Mouse (Mus musculus): Measurements from ENCODE around the gene Lrtm2. TPM values are rescaled to one million over a fixed set of nuclear protein-coding genes. Genes with fewer than 3 reads are reported as not detected.
A peak's percentile ranks its signal among the peaks of the same experiment; 100 is the strongest.
"Not testable (repeated sequence)": the region's sequence is repeated elsewhere in the genome, so short reads cannot be mapped to it uniquely, and the experiment has no call there.

The Lrtm2 gene
- polyA plus RNA-seq (2015; fragmentation: Nextera tagmentation; extraction: Ambion mirVana) = 0.04 and 0.18 TPM in 2 replicates

GRCm38 (mm10) chr6:119330506-119330905 is at the start of gene Lrtm2:
Lrtm2 (minus strand) TSS chr6:119330766.
- H3K4me3 ChIP-seq (ENCODE audit: low read length) = peak within 1 kb of the TSS; percentile 42
- no peak within 1 kb of the TSS for H3K27ac ChIP-seq (ENCODE audit: low read length)
- no peak for ATAC-seq (ENCODE audit: low read depth)
- H3K4me2 ChIP-seq (ENCODE audit: low read depth, low read length) = peak within 1 kb of the TSS; percentile 53
- WGBS = 1% methylated on average over 31 of the region's 31 CpGs
- H3K4me1 ChIP-seq (replicated peaks; ENCODE audit: control insufficient read depth, insufficient read depth, low read length) = peaks cover 24% of the 10 kb centered on the region
- H3K27me3 ChIP-seq (ENCODE audit: control insufficient read depth, insufficient read depth, low read depth, low read length) = peaks cover 29% of the 10 kb centered on the region
- no peak within 1 kb of the TSS for H3K9ac ChIP-seq (ENCODE audit: low read length)
- no peaks in the 10 kb centered on the region for H3K36me3 ChIP-seq (ENCODE audit: control insufficient read depth, insufficient read depth, low read length)
- H3K9me3 ChIP-seq (ENCODE audit: control insufficient read depth, low read length) = no peaks in the 10 kb centered on the region

- ATAC-seq (ENCODE audit: low read depth) = no peak
Measured at GRCm38 (mm10) chr6:119378631-119379030, 48.1 kb upstream of the Lrtm2 start.

GRCm38 (mm10) chr6:119377613-119378012 is 47.0 kb upstream of the Lrtm2 start:
- Histone ChIP-seq H3K27me3 (ENCODE audit: control insufficient read depth, insufficient read depth, low read depth, low read length) (no peaks in the 10 kb centered on the region), H3K4me3 (ENCODE audit: low read length) (no peak overlapping the region), H3K27ac (ENCODE audit: low read length) (0 out of 2 replicates have a peak overlapping the region, but pooled peaks have one; percentile 3), H3K4me2 (ENCODE audit: low read depth, low read length) (no peak overlapping the region), H3K4me1 (replicated peaks; ENCODE audit: control insufficient read depth, insufficient read depth, low read length) (peaks cover 4% of the 10 kb centered on the region), H3K9me3 (ENCODE audit: control insufficient read depth, low read length) (no peaks in the 10 kb centered on the region), H3K9ac (ENCODE audit: low read length) (no peak overlapping the region), H3K36me3 (ENCODE audit: control insufficient read depth, insufficient read depth, low read length) (no peaks in the 10 kb centered on the region)
- 4% methylated on average over 2 of the region's 2 CpGs for WGBS
- ATAC-seq (ENCODE audit: low read depth) = no peak; the same call in 1 of the 2 replicates

More at GRCm38 (mm10) chr6:119378631-119379030, 48.1 kb upstream of the Lrtm2 start:
- H3K27me3 ChIP-seq (ENCODE audit: control insufficient read depth, insufficient read depth, low read depth, low read length) = no peaks in the 10 kb centered on the region
- no peaks in the 10 kb centered on the region for H3K36me3 ChIP-seq (ENCODE audit: control insufficient read depth, insufficient read depth, low read length)
- 86% methylated on average over 1 of the region's 1 CpGs for WGBS
- H3K4me2 ChIP-seq (ENCODE audit: low read depth, low read length) = no peak overlapping the region
- H3K4me1 ChIP-seq (replicated peaks; ENCODE audit: control insufficient read depth, insufficient read depth, low read length) = peaks cover 4% of the 10 kb centered on the region
- no peak overlapping the region for H3K27ac ChIP-seq (ENCODE audit: low read length)
- H3K9me3 ChIP-seq (ENCODE audit: control insufficient read depth, low read length) = no peaks in the 10 kb centered on the region
- no peak overlapping the region for H3K9ac ChIP-seq (ENCODE audit: low read length)
- H3K4me3 ChIP-seq (ENCODE audit: low read length) = no peak overlapping the region

- Histone ChIP-seq H3K4me1 (replicated peaks; ENCODE audit: control insufficient read depth, insufficient read depth, low read length) (peaks cover 4% of the 10 kb centered on the region), H3K27me3 (ENCODE audit: control insufficient read depth, insufficient read depth, low read depth, low read length) (no peaks in the 10 kb centered on the region), H3K4me3 (ENCODE audit: low read length) (no peak overlapping the region), H3K9me3 (ENCODE audit: control insufficient read depth, low read length) (no peaks in the 10 kb centered on the region), H3K9ac (ENCODE audit: low read length) (no peak overlapping the region), H3K27ac (ENCODE audit: low read length) (no peak overlapping the region), H3K36me3 (ENCODE audit: control insufficient read depth, insufficient read depth, low read length) (no peaks in the 10 kb centered on the region), H3K4me2 (ENCODE audit: low read depth, low read length) (no peak overlapping the region)
- no peak for ATAC-seq (ENCODE audit: low read depth)
- WGBS = 74% methylated on average over 5 of the region's 5 CpGs
Measured at GRCm38 (mm10) chr6:119375035-119375434, 44.5 kb upstream of the Lrtm2 start.

- H3K4me3 ChIP-seq (ENCODE audit: low read length) = no peak overlapping the region
- no peak overlapping the region for H3K9ac ChIP-seq (ENCODE audit: low read length)
- H3K27me3 ChIP-seq (ENCODE audit: control insufficient read depth, insufficient read depth, low read depth, low read length) = no peaks in the 10 kb centered on the region
- no peak for ATAC-seq (ENCODE audit: low read depth)
- no peaks in the 10 kb centered on the region for H3K36me3 ChIP-seq (ENCODE audit: control insufficient read depth, insufficient read depth, low read length)
- no peaks in the 10 kb centered on the region for H3K9me3 ChIP-seq (ENCODE audit: control insufficient read depth, low read length)
- H3K27ac ChIP-seq (ENCODE audit: low read length) = no peak overlapping the region
- peaks cover 4% of the 10 kb centered on the region for H3K4me1 ChIP-seq (replicated peaks; ENCODE audit: control insufficient read depth, insufficient read depth, low read length)
- no peak overlapping the region for H3K4me2 ChIP-seq (ENCODE audit: low read depth, low read length)
Measured at GRCm38 (mm10) chr6:119373000-119373705, 42.6 kb upstream of the Lrtm2 start.

GRCm38 (mm10) chr6:119372237-119372636 is 41.7 kb upstream of the Lrtm2 start:
- Histone ChIP-seq H3K27ac (ENCODE audit: low read length) (no peak overlapping the region), H3K9me3 (ENCODE audit: control insufficient read depth, low read length) (no peaks in the 10 kb centered on the region), H3K4me3 (ENCODE audit: low read length) (no peak overlapping the region), H3K9ac (ENCODE audit: low read length) (no peak overlapping the region), H3K4me1 (replicated peaks; ENCODE audit: control insufficient read depth, insufficient read depth, low read length) (no peaks in the 10 kb centered on the region), H3K36me3 (ENCODE audit: control insufficient read depth, insufficient read depth, low read length) (peaks cover 2% of the 10 kb centered on the region; the same call in 1 of the 2 replicates), H3K27me3 (ENCODE audit: control insufficient read depth, insufficient read depth, low read depth, low read length) (no peaks in the 10 kb centered on the region), H3K4me2 (ENCODE audit: low read depth, low read length) (no peak overlapping the region)
- WGBS = 28% methylated on average over 5 of the region's 5 CpGs
- no peak for ATAC-seq (ENCODE audit: low read depth)

- no peak for ATAC-seq (ENCODE audit: low read depth)
- H3K36me3 ChIP-seq (ENCODE audit: control insufficient read depth, insufficient read depth, low read length) = peaks cover 2% of the 10 kb centered on the region; the same call in 1 of the 2 replicates
- no peak overlapping the region for H3K4me3 ChIP-seq (ENCODE audit: low read length)
Measured at GRCm38 (mm10) chr6:119371624-119372023, 41.1 kb upstream of the Lrtm2 start.

GRCm38 (mm10) chr6:119367382-119367781 is 36.8 kb upstream of the Lrtm2 start:
- Histone ChIP-seq H3K36me3 (ENCODE audit: control insufficient read depth, insufficient read depth, low read length) (peaks cover 11% of the 10 kb centered on the region), H3K4me2 (ENCODE audit: low read depth, low read length) (no peak overlapping the region), H3K4me1 (replicated peaks; ENCODE audit: control insufficient read depth, insufficient read depth, low read length) (no peaks in the 10 kb centered on the region), H3K9me3 (ENCODE audit: control insufficient read depth, low read length) (no peaks in the 10 kb centered on the region), H3K9ac (ENCODE audit: low read length) (no peak overlapping the region), H3K27ac (ENCODE audit: low read length) (no peak overlapping the region), H3K4me3 (ENCODE audit: low read length) (no peak overlapping the region), H3K27me3 (ENCODE audit: control insufficient read depth, insufficient read depth, low read depth, low read length) (no peaks in the 10 kb centered on the region)
- whole genome bisulfite sequencing = 73% methylated on average over 2 of the region's 2 CpGs
- no peak for ATAC-seq (ENCODE audit: low read depth)

More at GRCm38 (mm10) chr6:119371624-119372023, 41.1 kb upstream of the Lrtm2 start:
- no peak overlapping the region for H3K9ac ChIP-seq (ENCODE audit: low read length)
- H3K27ac ChIP-seq (ENCODE audit: low read length) = no peak overlapping the region
- H3K4me1 ChIP-seq (replicated peaks; ENCODE audit: control insufficient read depth, insufficient read depth, low read length) = no peaks in the 10 kb centered on the region
- no peaks in the 10 kb centered on the region for H3K9me3 ChIP-seq (ENCODE audit: control insufficient read depth, low read length)
- H3K4me2 ChIP-seq (ENCODE audit: low read depth, low read length) = no peak overlapping the region
- H3K27me3 ChIP-seq (ENCODE audit: control insufficient read depth, insufficient read depth, low read depth, low read length) = no peaks in the 10 kb centered on the region

GRCm38 (mm10) chr6:119366800-119367199 is 36.2 kb upstream of the Lrtm2 start:
- WGBS = 75% methylated on average over 3 of the region's 4 CpGs
- H3K9me3 ChIP-seq (ENCODE audit: control insufficient read depth, low read length); H3K27ac ChIP-seq (ENCODE audit: low read length); H3K27me3 ChIP-seq (ENCODE audit: control insufficient read depth, insufficient read depth, low read depth, low read length); ATAC-seq (ENCODE audit: low read depth); H3K9ac ChIP-seq (ENCODE audit: low read length); H3K4me1 ChIP-seq (replicated peaks; ENCODE audit: control insufficient read depth, insufficient read depth, low read length); H3K4me2 ChIP-seq (ENCODE audit: low read depth, low read length); H3K4me3 ChIP-seq (ENCODE audit: low read length): not testable (repeated sequence)
- H3K36me3 ChIP-seq (ENCODE audit: control insufficient read depth, insufficient read depth, low read length) = peaks cover 11% of the 10 kb centered on the region
